Mouse (Mus musculus) activated CD4-positive, CD25-positive, alpha-beta regulatory T cell, adult 9 weeks (primary cell): ENCODE results near the gene Mpc2. TPM values are rescaled to one million over a fixed set of nuclear protein-coding genes. Genes with fewer than 3 reads are reported as not detected.

Source experiments
- polyA plus RNA-seq: library from polyadenylated mRNA; unstranded; fragments of 100-300 nt; shearing (Covaris generic); gene quantifications from one replicate; pipeline ENCODE4 v1.2.1, GENCODE M21; 2017

Gene Mpc2
- 155 TPM for polyA plus RNA-seq

GRCm38 (mm10) chr1:165460360-165460800 is at the start of gene Mpc2, which contains the start of gene Dcaf6:
TSS of gene Mpc2 (plus strand) at chr1:165460637.
TSS of gene Dcaf6 (minus strand) at chr1:165460475.

GRCm38 (mm10) chr1:165484688-165485233 is 24.3 kb downstream of the Mpc2 start, which contains the start of gene Adcy10:
TSS of gene Adcy10 (plus strand) at chr1:165485183.

Other genes starting within 250 kb of the Mpc2 start
- gene Tiprl, start 223.6 kb upstream of the Mpc2 start, polyA plus RNA-seq: 95.7 TPM
- 0.20 TPM for gene Gpr161, start 164.8 kb upstream of the Mpc2 start, polyA plus RNA-seq
- gene Dcaf6, start 162 bp upstream of the Mpc2 start, polyA plus RNA-seq: 6.2 TPM
- gene Adcy10, start 24.5 kb downstream of the Mpc2 start, polyA plus RNA-seq: not detected
- 0.40 TPM for gene Mpzl1, start 173.9 kb downstream of the Mpc2 start, polyA plus RNA-seq
- 284 TPM for gene Rcsd1, start 249.1 kb downstream of the Mpc2 start, polyA plus RNA-seq